In the genomic region with DNA sequence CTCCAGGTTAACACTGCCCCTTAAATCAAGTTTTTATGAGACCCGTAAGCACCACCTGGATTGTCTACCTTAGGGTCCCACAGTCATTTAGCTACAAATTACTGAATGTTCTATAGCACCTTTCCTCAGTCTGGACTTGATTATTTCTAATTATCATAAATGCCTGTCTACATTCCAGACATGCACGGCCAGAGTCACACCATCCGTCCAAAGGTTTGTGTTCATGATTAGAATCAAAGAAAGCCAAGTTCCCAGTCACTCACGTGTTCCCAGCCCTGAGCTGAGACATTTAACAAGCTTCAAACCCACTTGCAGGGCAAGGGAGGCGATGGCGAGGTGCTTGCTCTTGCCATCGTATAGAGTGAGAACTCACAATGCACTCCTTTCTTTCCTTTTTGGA, we compare ENCODE assay signal across 23 mouse cellular contexts.
DNase-seq lines count a peak whose midpoint lies in the region; ATAC-seq lines count a peak whose summit lies in the region.
"Had no signal": no experiment of that assay in that cellular context is flagged by ENCODE, and none has a peak within 500 bp of the region (broad histone marks: within the 10 kb centered on the region; RNA-seq: fewer than 3 reads in every experiment).

No protein-coding gene starts in this region.

- H3K9me3 ChIP-seq in kidney, embryonic 15.5 days (replicated peaks): no peaks in the 10 kb centered on the region
- H3K9me3 ChIP-seq: embryonic facial prominence, embryonic 15.5 days; forebrain, embryonic 15.5 days; midbrain, embryonic 10.5 days; neural tube, embryonic 13.5 days; stomach, embryonic 15.5 days had no signal

- H3K9ac ChIP-seq in kidney, embryonic 15.5 days: no peak overlapping the region
- H3K9ac ChIP-seq: embryonic facial prominence, embryonic 15.5 days; forebrain, embryonic 15.5 days; neural tube, embryonic 13.5 days; stomach, embryonic 15.5 days had no signal

- ATAC-seq in kidney, embryonic 15.5 days (replicated peaks; ENCODE audit: low FRiP score): peak; percentile 29; the same call in 1 of the 2 replicates
- no peak for ATAC-seq in megakaryocyte-erythroid progenitor cell, adult 5-6 weeks (replicated peaks; ENCODE audit: low FRiP score, low TSS enrichment, poor library complexity, severe bottlenecking)
- ATAC-seq: forebrain, embryonic 15.5 days; hindbrain, embryonic 16.5 days; intestine, embryonic 16.5 days; midbrain, embryonic 16.5 days had no signal

- H3K27me3 ChIP-seq in kidney, embryonic 15.5 days: no peaks in the 10 kb centered on the region
- H3K27me3 ChIP-seq: embryonic facial prominence, embryonic 15.5 days; forebrain, embryonic 15.5 days; neural tube, embryonic 13.5 days; stomach, embryonic 15.5 days had no signal

- peak; percentile 14 for DNase-seq in embryo, embryonic 11 days
- no peak for DNase-seq in embryo, embryonic 9.5 days (ENCODE audit: extremely low spot score)
- DNase-seq in kidney, postnatal 36 days: peak; percentile 34 to 49
- no peak for DNase-seq in right cerebral cortex, postnatal 4 days
- no peak for DNase-seq in adrenal gland, adult 2 months
- DNase-seq in adrenal gland, adult 18-20 months (ENCODE audit: low spot score in 2 of 2): no peak
- DNase-seq: adrenal gland, adult 8-10 months; cerebellum, adult 11-12 months; cerebellum, postnatal 10 days; gastrocnemius, postnatal 10 days; lung, postnatal 4 days had no signal

- WGBS in kidney, embryonic 15.5 days: 57% methylated on average over 7 of the region's 7 CpGs

- H3K4me1 ChIP-seq in kidney, embryonic 15.5 days: 0 out of 2 replicates have a peak, but pooled peaks cover 3% of the 10 kb centered on the region
- H3K4me1 ChIP-seq: embryonic facial prominence, embryonic 15.5 days; forebrain, embryonic 15.5 days; midbrain, embryonic 10.5 days; neural tube, embryonic 13.5 days; stomach, embryonic 15.5 days had no signal

- no peak overlapping the region for H3K4me3 ChIP-seq in kidney, embryonic 15.5 days (replicated peaks)
- H3K4me3 ChIP-seq: embryonic facial prominence, embryonic 15.5 days; forebrain, embryonic 15.5 days; midbrain, embryonic 10.5 days; myocyte; neural tube, embryonic 13.5 days; stomach, embryonic 15.5 days had no signal

- no peaks in the 10 kb centered on the region for H3K36me3 ChIP-seq in kidney, embryonic 15.5 days
- H3K36me3 ChIP-seq: embryonic facial prominence, embryonic 15.5 days; forebrain, embryonic 15.5 days; midbrain, embryonic 10.5 days; neural tube, embryonic 13.5 days; stomach, embryonic 15.5 days had no signal

- no peak overlapping the region for H3K27ac ChIP-seq in kidney, embryonic 15.5 days
- H3K27ac ChIP-seq: embryonic facial prominence, embryonic 15.5 days; forebrain, embryonic 15.5 days; midbrain, embryonic 10.5 days; neural tube, embryonic 13.5 days; stomach, embryonic 15.5 days had no signal

- no peak overlapping the region for H3K4me2 ChIP-seq in kidney, embryonic 15.5 days
- H3K4me2 ChIP-seq: embryonic facial prominence, embryonic 15.5 days; forebrain, embryonic 15.5 days; heart, embryonic 11.5 days; neural tube, embryonic 13.5 days; stomach, embryonic 15.5 days had no signal

Comparison
In these comparisons a context has a peak if more than half of its experiments do, and no peak if none do; other contexts are left out.
1. DNase-seq: peak in embryo, embryonic 11 days (single experiment) and kidney, postnatal 36 days (2 of 2); none in embryo, embryonic 9.5 days (single experiment), right cerebral cortex, postnatal 4 days (single experiment), adrenal gland, adult 2 months (single experiment) and adrenal gland, adult 18-20 months (0 of 2).